12 mouse cellular contexts compared by ENCODE assay signal in the genomic region with DNA sequence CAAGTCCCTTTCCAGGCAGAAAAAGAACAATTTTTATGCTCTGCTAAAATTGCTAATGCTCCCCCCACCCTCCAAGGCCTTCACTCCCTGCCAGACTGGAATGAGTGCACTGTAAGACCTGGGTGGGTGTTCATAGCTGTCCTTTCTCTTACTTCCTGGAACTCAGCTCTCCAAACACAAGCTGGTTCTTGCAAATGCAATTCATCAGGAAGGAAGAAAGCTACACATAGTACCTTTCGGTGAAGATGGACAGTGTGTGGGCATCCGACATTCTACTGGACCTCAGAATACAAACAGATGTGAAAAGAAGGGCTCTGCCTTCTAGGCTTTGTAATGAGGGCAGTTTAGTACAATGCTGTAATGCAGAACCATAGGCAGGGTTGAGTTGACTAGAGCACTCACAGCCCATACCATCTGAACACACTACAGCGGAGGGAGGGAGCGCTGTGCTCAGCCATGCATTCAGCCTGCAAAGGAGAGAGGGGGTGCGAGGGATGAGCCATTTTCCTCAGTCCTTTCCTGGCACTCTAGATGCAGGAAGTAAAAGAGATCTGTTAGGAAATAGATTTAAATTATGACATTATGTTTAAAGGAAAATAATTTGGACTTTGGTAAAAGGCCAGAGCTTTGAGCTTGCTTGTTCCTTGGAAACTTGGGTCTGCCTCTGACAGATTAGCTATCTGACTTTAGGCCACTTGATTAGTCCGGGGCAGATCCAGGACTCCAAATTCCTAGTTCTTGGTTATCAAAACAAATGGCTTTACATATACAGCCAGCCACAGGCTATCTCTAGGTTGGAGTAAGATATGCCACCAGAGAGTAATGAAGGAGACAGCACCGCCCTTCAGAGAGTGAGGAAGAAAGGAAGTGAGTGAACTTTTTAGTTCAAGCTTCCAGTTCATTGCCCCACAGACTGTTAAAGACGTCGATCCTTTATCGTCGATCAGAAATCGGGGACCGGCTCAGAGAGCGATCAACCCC.
DNase-seq lines count a peak whose midpoint lies in the region; ATAC-seq and TF ChIP-seq lines count a peak whose summit lies in the region.
"Had no signal": no experiment of that assay in that cellular context is flagged by ENCODE, and none has a peak within 500 bp of the region (broad histone marks: within the 10 kb centered on the region; RNA-seq: fewer than 3 reads in every experiment).

No protein-coding gene starts in this region.

- no peak overlapping the region for H3K4me2 ChIP-seq in midbrain, embryonic 11.5 days
- H3K4me2 ChIP-seq in midbrain, embryonic 13.5 days (replicated peaks) = no peak overlapping the region
- no peak overlapping the region for H3K4me2 ChIP-seq in stomach, embryonic 16.5 days (ENCODE audit: low read depth, low read length)
- H3K4me2 ChIP-seq: intestine, embryonic 15.5 days had no signal

- no peak overlapping the region for H3K9ac ChIP-seq in midbrain, embryonic 11.5 days (ENCODE audit: low read length)
- H3K9ac ChIP-seq in midbrain, embryonic 13.5 days (replicated peaks) = no peak overlapping the region
- H3K9ac ChIP-seq in stomach, embryonic 16.5 days (ENCODE audit: low read length) = no peak overlapping the region
- H3K9ac ChIP-seq: forebrain, postnatal 0 days; intestine, embryonic 15.5 days had no signal

- H3K4me3 ChIP-seq in kidney, adult 2 months (ENCODE audit: insufficient read depth, low read depth, low read length) = no peak overlapping the region
- H3K4me3 ChIP-seq in midbrain, embryonic 11.5 days (ENCODE audit: low read depth, low read length) = no peak overlapping the region
- no peak overlapping the region for H3K4me3 ChIP-seq in midbrain, embryonic 13.5 days (replicated peaks)
- H3K4me3 ChIP-seq in stomach, embryonic 16.5 days (replicated peaks; ENCODE audit: low read length) = no peak overlapping the region
- H3K4me3 ChIP-seq: hindbrain, embryonic 10.5 days; intestine, embryonic 15.5 days had no signal

- DNase-seq in kidney, adult 2 months = no peak
- no peak for DNase-seq in kidney, adult 8-10 months
- DNase-seq in midbrain, embryonic 11.5 days (ENCODE audit: low spot score, missing footprints) = no peak
- DNase-seq in kidney, postnatal 4 days = peak; percentile 23 to 44
- DNase-seq in thymus, postnatal 0 days (ENCODE audit: low spot score) = no peak
- no peak for DNase-seq in adrenal gland, adult 18-20 months (ENCODE audit: low spot score in 2 of 2)

- H3K4me1 ChIP-seq in kidney, adult 2 months (ENCODE audit: control insufficient read depth, insufficient read depth, low read length) = no peaks in the 10 kb centered on the region
- H3K4me1 ChIP-seq in midbrain, embryonic 11.5 days (ENCODE audit: control insufficient read depth, insufficient read depth, low read length) = no peaks in the 10 kb centered on the region
- no peaks in the 10 kb centered on the region for H3K4me1 ChIP-seq in midbrain, embryonic 13.5 days (replicated peaks)
- peaks cover 23% of the 10 kb centered on the region for H3K4me1 ChIP-seq in stomach, embryonic 16.5 days (ENCODE audit: control insufficient read depth, insufficient read depth, low read length)
- H3K4me1 ChIP-seq: hindbrain, embryonic 10.5 days; intestine, embryonic 15.5 days had no signal

- H3K36me3 ChIP-seq in kidney, adult 2 months (ENCODE audit: control insufficient read depth, insufficient read depth, low read length) = no peaks in the 10 kb centered on the region
- no peaks in the 10 kb centered on the region for H3K36me3 ChIP-seq in midbrain, embryonic 11.5 days (ENCODE audit: control insufficient read depth, insufficient read depth, low read length)
- no peaks in the 10 kb centered on the region for H3K36me3 ChIP-seq in midbrain, embryonic 13.5 days
- H3K36me3 ChIP-seq in stomach, embryonic 16.5 days (ENCODE audit: control insufficient read depth, insufficient read depth, low read length) = no peaks in the 10 kb centered on the region
- H3K36me3 ChIP-seq: hindbrain, embryonic 10.5 days; intestine, embryonic 15.5 days had no signal

- peak; percentile 55; the same call in 1 of the 2 replicates for ATAC-seq in midbrain, embryonic 11.5 days (ENCODE audit: low FRiP score)
- ATAC-seq in midbrain, embryonic 13.5 days = no peak
- peak; percentile 32; the same call in 1 of the 2 replicates for ATAC-seq in stomach, embryonic 16.5 days (ENCODE audit: insufficient read depth, low FRiP score)

- no peaks in the 10 kb centered on the region for H3K9me3 ChIP-seq in midbrain, embryonic 11.5 days (ENCODE audit: control insufficient read depth, low read length)
- H3K9me3 ChIP-seq in midbrain, embryonic 13.5 days = no peaks in the 10 kb centered on the region
- H3K9me3 ChIP-seq in stomach, embryonic 16.5 days (replicated peaks; ENCODE audit: control insufficient read depth, low read length) = no peaks in the 10 kb centered on the region
- H3K9me3 ChIP-seq: hindbrain, embryonic 10.5 days; intestine, embryonic 15.5 days; megakaryocyte, embryonic 14.5 days had no signal

- no peak for TF ChIP-seq POLR2A in kidney, adult 2 months (IDR thresholded peaks at IDR 0.05; ENCODE audit: low read depth, low read length)

- H3K27ac ChIP-seq in kidney, adult 2 months (ENCODE audit: insufficient read depth, low read depth, low read length) = peak overlapping the region; percentile 43
- H3K27ac ChIP-seq in midbrain, embryonic 11.5 days (ENCODE audit: low read depth, low read length) = no peak overlapping the region
- H3K27ac ChIP-seq in midbrain, embryonic 13.5 days = no peak overlapping the region
- H3K27ac ChIP-seq in stomach, embryonic 16.5 days (ENCODE audit: low read length) = peak overlapping the region; percentile 22
- H3K27ac ChIP-seq: hindbrain, embryonic 10.5 days; intestine, embryonic 15.5 days had no signal

- 65% methylated on average over 14 of the region's 14 CpGs for WGBS in kidney, adult 2 months
- whole genome bisulfite sequencing in midbrain, embryonic 11.5 days = 80% methylated on average over 14 of the region's 14 CpGs
- 82% methylated on average over 14 of the region's 14 CpGs for WGBS in midbrain, embryonic 13.5 days
- 76% methylated on average over 14 of the region's 14 CpGs for WGBS in stomach, embryonic 16.5 days

- TF ChIP-seq CTCF in kidney, adult 2 months (conservative IDR thresholded peaks at IDR 0.05; ENCODE audit: insufficient read depth, insufficient read length, low read depth, low read length) = no peak

- H3K27me3 ChIP-seq in kidney, adult 2 months (replicated peaks; ENCODE audit: control insufficient read depth, insufficient read depth, low read length) = no peaks in the 10 kb centered on the region
- no peaks in the 10 kb centered on the region for H3K27me3 ChIP-seq in midbrain, embryonic 11.5 days (ENCODE audit: control insufficient read depth, insufficient read depth, low read length)
- H3K27me3 ChIP-seq in midbrain, embryonic 13.5 days = no peaks in the 10 kb centered on the region
- H3K27me3 ChIP-seq in stomach, embryonic 16.5 days (ENCODE audit: control insufficient read depth, insufficient read depth, low read length) = no peaks in the 10 kb centered on the region
- H3K27me3 ChIP-seq: intestine, embryonic 15.5 days; megakaryocyte, embryonic 14.5 days had no signal

Comparison
In these comparisons a context has a peak if more than half of its experiments do, and no peak if none do; other contexts are left out.
1. DNase-seq: peak in kidney, postnatal 4 days (2 of 2); none in kidney, adult 2 months (single experiment), kidney, adult 8-10 months (0 of 2), midbrain, embryonic 11.5 days (single experiment), thymus, postnatal 0 days (single experiment) and adrenal gland, adult 18-20 months (0 of 2).
2. H3K27ac ChIP-seq: peak in kidney, adult 2 months (single experiment) and stomach, embryonic 16.5 days (single experiment); none in midbrain, embryonic 11.5 days (single experiment) and midbrain, embryonic 13.5 days (single experiment).